Mouse (Mus musculus) myocyte (in vitro differentiated cells): ENCODE results near the gene Itpr3. TPM values are rescaled to one million over a fixed set of nuclear protein-coding genes. Genes with fewer than 3 reads are reported as not detected.

Source experiments
- H3K27me3 ChIP-seq: one replicate; pipeline ENCODE4 v1.6.1; 2011; ENCODE audit not compliant: control insufficient read depth, insufficient read depth, insufficient read length
- H3K36me3 ChIP-seq: one replicate; pipeline ENCODE4 v1.6.1; 2011; ENCODE audit not compliant: control insufficient read depth, insufficient read depth
- H3K4me2 ChIP-seq: one replicate; pipeline ENCODE4 v1.6.1; 2011; ENCODE audit warnings: low read depth, control low read depth
- H3K4me3 ChIP-seq: one replicate; pipeline ENCODE4 v1.5.1; 2011; ENCODE audit warnings: mild to moderate bottlenecking, control low read depth, moderate library complexity
- H3K79me2 ChIP-seq: one replicate; pipeline ENCODE4 v1.6.1; 2011; ENCODE audit not compliant: control insufficient read depth, insufficient read depth
- H3ac ChIP-seq: one replicate; pipeline ENCODE4 v1.6.1; 2011; ENCODE audit not compliant: control insufficient read depth, insufficient read length
- CEBPB ChIP-seq: IDR thresholded peaks from 2 replicates; pipeline ENCODE4 v1.6.1; 2011; ENCODE audit warnings: mild to moderate bottlenecking, moderate library complexity; ENCODE audit not compliant: poor library complexity, insufficient read depth, severe bottlenecking
- E2F4 ChIP-seq: IDR thresholded peaks from one replicate; pipeline ENCODE4 v1.6.1; 2011; ENCODE audit warnings: mild to moderate bottlenecking, control low read depth, moderate library complexity; ENCODE audit not compliant: insufficient read depth
- MAX ChIP-seq: IDR thresholded peaks from one replicate; pipeline ENCODE4 v1.6.1; 2011; ENCODE audit warnings: low read depth, mild to moderate bottlenecking, control low read depth
- MYOD1 ChIP-seq, 3 experiments: IDR thresholded peaks; one replicate each; pipeline ENCODE4 v1.6.1; 2011; ENCODE audit warnings: control low read depth in 2 of 3, low read depth in 2 of 3, mild to moderate bottlenecking in 2 of 3, moderate library complexity in 1 of 3; ENCODE audit not compliant: insufficient read length in 2 of 3, control insufficient read depth in 1 of 3
- MYOG ChIP-seq, 3 experiments: IDR thresholded peaks; one replicate each; pipeline ENCODE4 v1.6.1; 2011; ENCODE audit warnings: control low read depth in 2 of 3, low read depth in 2 of 3, mild to moderate bottlenecking in 2 of 3; ENCODE audit not compliant: insufficient read length in 2 of 3, control insufficient read depth in 1 of 3, insufficient read depth in 1 of 3
- POLR2A ChIP-seq: IDR thresholded peaks from one replicate; pipeline ENCODE4 v1.6.1; 2011; ENCODE audit warnings: low read depth, mild to moderate bottlenecking, control low read depth, moderate library complexity; ENCODE audit not compliant: insufficient read length
- POLR2AphosphoS2 ChIP-seq: IDR thresholded peaks from one replicate; pipeline ENCODE4 v1.6.1; 2011; ENCODE audit warnings: low read depth, control low read depth; ENCODE audit not compliant: insufficient read length
- REST ChIP-seq: IDR thresholded peaks from one replicate; pipeline ENCODE4 v1.6.1; 2011; ENCODE audit warnings: mild to moderate bottlenecking, control low read depth, moderate library complexity; ENCODE audit not compliant: insufficient read depth, insufficient read length
- SRF ChIP-seq: IDR thresholded peaks from one replicate; pipeline ENCODE4 v1.6.1; 2011; ENCODE audit warnings: low read depth; ENCODE audit not compliant: control insufficient read depth, insufficient read length
- TCF12 ChIP-seq: IDR thresholded peaks from one replicate; pipeline ENCODE4 v1.6.1; 2011; ENCODE audit warnings: mild to moderate bottlenecking, control low read depth; ENCODE audit not compliant: poor library complexity, insufficient read depth, severe bottlenecking
- TCF3 ChIP-seq: IDR thresholded peaks from one replicate; pipeline ENCODE4 v1.6.1; 2011; ENCODE audit warnings: low read depth, control low read depth; ENCODE audit not compliant: insufficient read length
- USF1 ChIP-seq: IDR thresholded peaks from one replicate; pipeline ENCODE4 v1.6.1; 2011; ENCODE audit warnings: low read depth, mild to moderate bottlenecking, control low read depth, moderate library complexity
- polyA plus RNA-seq: library from polyadenylated mRNA; unstranded; fragments of >200 nt; fragmentation: generic; extraction: Trizol; gene quantifications from one replicate; pipeline ENCODE4 v1.2.1, GENCODE M21; 2012; ENCODE audit warnings: missing spikeins

The Itpr3 gene
- polyA plus RNA-seq, 1 experiment, result 22.2 TPM

DNA sequence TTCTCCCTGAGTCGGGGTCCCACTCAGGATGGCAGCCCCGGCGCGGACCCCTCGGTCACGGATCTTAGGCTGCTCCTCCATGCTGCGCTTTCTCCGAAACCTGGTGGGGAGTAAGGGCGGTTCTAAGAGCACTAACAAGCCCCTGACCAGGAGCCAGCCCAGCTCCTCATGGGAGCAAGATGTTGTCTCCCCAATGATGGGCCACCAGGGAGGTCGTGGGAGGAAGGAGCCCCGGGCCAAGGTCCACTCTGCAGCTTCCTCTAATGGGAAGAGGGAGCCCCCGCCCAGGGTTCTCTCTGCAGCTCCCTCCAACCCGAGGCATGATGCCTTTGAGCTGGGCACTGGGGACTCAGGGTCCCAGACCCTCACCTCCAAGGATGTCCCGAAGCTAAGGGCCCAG is 27.7 kb upstream of the Itpr3 start:
- peaks cover 4% of the 10 kb centered on the region for H3K36me3 ChIP-seq
- no peak overlapping the region for H3K4me3 ChIP-seq
- no peak overlapping the region for H3ac ChIP-seq
- peaks cover 19% of the 10 kb centered on the region for H3K79me2 ChIP-seq
- no peak for TF ChIP-seq MYOG (IDR thresholded peaks at IDR 0.05; ENCODE audit: control insufficient read depth in 1 of 3, insufficient read depth in 1 of 3, insufficient read length in 2 of 3, low read depth in 2 of 3)
- no peak for TF ChIP-seq REST
- TF ChIP-seq MYOD1 (IDR thresholded peaks at IDR 0.05; ENCODE audit: control insufficient read depth in 1 of 3, insufficient read length in 2 of 3, low read depth in 2 of 3), result no peak
- no peak for TF ChIP-seq SRF
- no peaks in the 10 kb centered on the region for H3K27me3 ChIP-seq
- H3K4me2 ChIP-seq, result no peak overlapping the region

DNA sequence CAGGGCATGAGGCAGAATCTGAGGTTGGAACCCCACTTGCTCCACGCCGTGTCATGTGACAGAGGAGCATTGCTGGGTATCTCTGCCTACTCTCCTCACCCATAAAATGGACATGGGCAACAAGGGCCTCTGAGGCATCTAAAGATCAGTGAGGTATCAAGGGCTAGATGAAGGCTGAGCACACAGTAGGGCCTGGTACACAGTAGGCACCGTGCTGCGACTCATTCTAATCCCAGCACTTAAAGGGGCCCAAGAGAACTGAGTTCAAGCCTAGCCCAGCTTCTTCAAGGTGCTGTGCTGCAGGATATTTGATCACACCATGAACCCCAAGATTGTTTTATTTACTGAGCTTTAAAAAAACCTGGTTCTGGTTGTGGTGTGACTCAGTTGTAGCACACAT is 26.2 kb upstream of the Itpr3 start:
- Histone ChIP-seq H3K36me3 (no peaks in the 10 kb centered on the region), H3ac (no peak overlapping the region), H3K4me2 (no peak overlapping the region), H3K79me2 (peaks cover 19% of the 10 kb centered on the region), H3K27me3 (no peaks in the 10 kb centered on the region), H3K4me3 (no peak overlapping the region)
- TF ChIP-seq MAX (no peak), CEBPB (no peak), POLR2AphosphoS2 (no peak), USF1 (no peak), MYOD1 (IDR thresholded peaks at IDR 0.05; ENCODE audit: control insufficient read depth in 1 of 3, insufficient read length in 2 of 3, low read depth in 2 of 3) (no peak), SRF (no peak), TCF12 (no peak), E2F4 (no peak), MYOG (IDR thresholded peaks at IDR 0.05; ENCODE audit: control insufficient read depth in 1 of 3, insufficient read depth in 1 of 3, insufficient read length in 2 of 3, low read depth in 2 of 3) (no peak)

DNA sequence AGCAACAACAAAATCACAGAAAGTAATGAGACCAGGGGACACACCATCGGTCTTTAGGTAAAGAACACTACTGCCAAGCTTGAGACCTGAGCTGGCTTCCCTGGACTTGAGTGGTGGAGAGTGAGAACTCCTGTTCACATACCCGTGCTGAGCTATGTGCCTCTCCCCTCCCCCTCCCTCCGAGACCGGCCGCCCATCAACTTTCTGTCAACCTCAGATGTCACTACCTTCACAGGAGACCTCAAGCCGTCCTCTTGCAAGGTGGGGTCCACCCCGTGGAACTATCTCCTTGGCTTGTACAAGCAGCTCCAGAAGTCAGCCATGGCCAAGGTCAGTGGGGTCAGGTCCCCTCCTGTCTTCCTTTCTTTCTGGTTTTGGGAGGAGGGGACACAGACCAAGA is 24.8 kb upstream of the Itpr3 start:
- H3K4me3 ChIP-seq, result no peak overlapping the region

GRCm38 (mm10) chr17:27032869-27033268 is 24.2 kb upstream of the Itpr3 start:
- no peaks in the 10 kb centered on the region for H3K36me3 ChIP-seq
- H3K79me2 ChIP-seq, result peaks cover 4% of the 10 kb centered on the region
- TF ChIP-seq MAX (no peak), USF1 (no peak), POLR2AphosphoS2 (no peak), E2F4 (no peak), CEBPB (no peak), TCF12 (no peak), POLR2A (no peak), TCF3 (no peak), MYOG (IDR thresholded peaks at IDR 0.05; ENCODE audit: control insufficient read depth in 1 of 3, insufficient read depth in 1 of 3, insufficient read length in 2 of 3, low read depth in 2 of 3) (no peak), SRF (no peak), REST (no peak), MYOD1 (IDR thresholded peaks at IDR 0.05; ENCODE audit: control insufficient read depth in 1 of 3, insufficient read length in 2 of 3, low read depth in 2 of 3) (no peak)
- peak overlapping the region; percentile 45 for H3K4me2 ChIP-seq
- no peak overlapping the region for H3ac ChIP-seq
- H3K4me3 ChIP-seq, result no peak overlapping the region
- no peaks in the 10 kb centered on the region for H3K27me3 ChIP-seq

More for the DNA sequence above, 24.8 kb upstream of the Itpr3 start:
- no peaks in the 10 kb centered on the region for H3K27me3 ChIP-seq
- TF ChIP-seq POLR2AphosphoS2 (no peak), MYOG (IDR thresholded peaks at IDR 0.05; ENCODE audit: control insufficient read depth in 1 of 3, insufficient read depth in 1 of 3, insufficient read length in 2 of 3, low read depth in 2 of 3) (no peak), TCF12 (no peak), CEBPB (no peak), TCF3 (no peak), SRF (no peak), REST (no peak)
- H3ac ChIP-seq, result no peak overlapping the region
- H3K79me2 ChIP-seq, result peaks cover 10% of the 10 kb centered on the region
- no peaks in the 10 kb centered on the region for H3K36me3 ChIP-seq
- H3K4me2 ChIP-seq, result peak overlapping the region; percentile 45

DNA sequence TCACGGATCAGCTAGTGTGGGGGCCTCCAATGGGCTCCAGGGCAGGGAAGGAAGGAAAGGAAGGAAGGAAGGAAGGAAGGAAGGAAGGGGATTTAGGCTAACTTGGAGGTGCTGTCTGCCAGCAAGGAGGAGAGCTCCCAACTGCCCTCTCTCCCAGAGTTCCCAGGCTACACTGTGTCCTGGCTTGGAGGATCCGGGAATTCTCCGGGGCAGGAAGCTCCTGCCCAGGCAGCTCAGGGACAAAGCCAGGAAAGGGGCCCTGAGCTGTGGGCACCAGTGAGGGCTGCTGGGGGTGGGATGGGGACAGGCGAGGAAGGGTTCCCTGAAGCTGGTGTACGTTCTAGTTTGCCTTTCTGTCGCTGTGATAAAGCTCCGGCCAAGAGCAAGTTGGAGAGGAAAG is 20.6 kb upstream of the Itpr3 start:
- Histone ChIP-seq H3ac (no peak overlapping the region), H3K4me2 (no peak overlapping the region), H3K4me3 (no peak overlapping the region), H3K79me2 (no peaks in the 10 kb centered on the region), H3K36me3 (no peaks in the 10 kb centered on the region), H3K27me3 (no peaks in the 10 kb centered on the region)
- TF ChIP-seq CEBPB (no peak), E2F4 (no peak), TCF3 (no peak), MAX (no peak), MYOD1 (IDR thresholded peaks at IDR 0.05; ENCODE audit: control insufficient read depth in 1 of 3, insufficient read length in 2 of 3, low read depth in 2 of 3) (no peak)
